Mouse (Mus musculus): ENCODE data around the gene Ezr. TPM values are rescaled to one million over a fixed set of nuclear protein-coding genes. Genes with fewer than 3 reads are reported as not detected.

Ezr gene
- polyA plus RNA-seq, 1 experiment from 2014 or later = 232 TPM

GRCm38 (mm10) chr17:6745975-6746374 is 36.6 kb downstream of the Ezr start:
- peaks cover 31% of the 10 kb centered on the region for H3K4me1 ChIP-seq (replicated peaks)
- peaks cover 6% of the 10 kb centered on the region; the same call in 1 of the 2 replicates for H3K36me3 ChIP-seq
- H3K4me2 ChIP-seq (replicated peaks) = no peak overlapping the region
- no peak overlapping the region for H3K9ac ChIP-seq
- no peak overlapping the region for H3K4me3 ChIP-seq (replicated peaks)
- no peak for ATAC-seq
- no peaks in the 10 kb centered on the region for H3K27me3 ChIP-seq (replicated peaks)
- no peak overlapping the region for H3K27ac ChIP-seq
- WGBS = 67% methylated on average over 9 of the region's 9 CpGs
- no peaks in the 10 kb centered on the region for H3K9me3 ChIP-seq

GRCm38 (mm10) chr17:6745503-6745902 is 37.1 kb downstream of the Ezr start:
- WGBS = 87% methylated on average over 5 of the region's 5 CpGs
- H3K9me3 ChIP-seq = no peaks in the 10 kb centered on the region
- H3K27ac ChIP-seq = no peak overlapping the region
- no peak overlapping the region for H3K9ac ChIP-seq
- H3K36me3 ChIP-seq = peaks cover 10% of the 10 kb centered on the region; the same call in 1 of the 2 replicates
- no peaks in the 10 kb centered on the region for H3K27me3 ChIP-seq (replicated peaks)
- H3K4me3 ChIP-seq (replicated peaks) = no peak overlapping the region
- no peak for ATAC-seq
- H3K4me1 ChIP-seq (replicated peaks) = peaks cover 34% of the 10 kb centered on the region
- H3K4me2 ChIP-seq (replicated peaks) = no peak overlapping the region

GRCm38 (mm10) chr17:6744871-6745270 is 37.7 kb downstream of the Ezr start:
- Histone ChIP-seq H3K27me3 (replicated peaks) (no peaks in the 10 kb centered on the region), H3K27ac (no peak overlapping the region), H3K9ac (no peak overlapping the region), H3K9me3 (no peaks in the 10 kb centered on the region), H3K4me2 (replicated peaks) (no peak overlapping the region), H3K4me3 (replicated peaks) (no peak overlapping the region), H3K36me3 (peaks cover 14% of the 10 kb centered on the region), H3K4me1 (replicated peaks) (peaks cover 34% of the 10 kb centered on the region)
- no peak for ATAC-seq
- WGBS = 89% methylated on average over 14 of the region's 14 CpGs

- Histone ChIP-seq H3K9ac (no peak overlapping the region), H3K4me2 (replicated peaks) (peak overlapping the region; percentile 2; the same call in 1 of the 2 replicates), H3K27me3 (replicated peaks) (no peaks in the 10 kb centered on the region), H3K9me3 (no peaks in the 10 kb centered on the region), H3K27ac (peak overlapping the region; percentile 65), H3K36me3 (peaks cover 19% of the 10 kb centered on the region), H3K4me1 (replicated peaks) (peaks cover 34% of the 10 kb centered on the region), H3K4me3 (replicated peaks) (no peak overlapping the region)
- 0 out of 2 replicates have a peak, but pooled peaks have one; percentile 11 for ATAC-seq
- WGBS = 65% methylated on average over 9 of the region's 9 CpGs
Observed at GRCm38 (mm10) chr17:6744366-6744765, 38.2 kb downstream of the Ezr start.

- Histone ChIP-seq H3K27me3 (replicated peaks) (no peaks in the 10 kb centered on the region), H3K9ac (no peak overlapping the region), H3K4me3 (replicated peaks) (no peak overlapping the region), H3K4me2 (replicated peaks) (peak overlapping the region; percentile 2; the same call in 1 of the 2 replicates), H3K9me3 (no peaks in the 10 kb centered on the region), H3K36me3 (peaks cover 22% of the 10 kb centered on the region), H3K4me1 (replicated peaks) (peaks cover 34% of the 10 kb centered on the region), H3K27ac (peak overlapping the region; percentile 65)
- ATAC-seq = peak; percentile 80
- 39% methylated on average over 11 of the region's 11 CpGs for WGBS
Observed at GRCm38 (mm10) chr17:6743787-6744239, 38.8 kb downstream of the Ezr start.

- H3K27me3 ChIP-seq (replicated peaks) = no peaks in the 10 kb centered on the region
- ATAC-seq = peak; percentile 13
- no peaks in the 10 kb centered on the region for H3K9me3 ChIP-seq
- H3K4me3 ChIP-seq (replicated peaks) = no peak overlapping the region
- WGBS = 88% methylated on average over 11 of the region's 11 CpGs
- H3K27ac ChIP-seq = 0 out of 2 replicates have a peak overlapping the region, but pooled peaks have one; percentile 65
- H3K9ac ChIP-seq = no peak overlapping the region
- H3K4me1 ChIP-seq (replicated peaks) = peaks cover 32% of the 10 kb centered on the region
- H3K4me2 ChIP-seq (replicated peaks) = no peak overlapping the region
- peaks cover 22% of the 10 kb centered on the region for H3K36me3 ChIP-seq
Observed at GRCm38 (mm10) chr17:6743039-6743575, 39.5 kb downstream of the Ezr start.

GRCm38 (mm10) chr17:6742083-6743038 is 40.2 kb downstream of the Ezr start:
- Histone ChIP-seq H3K27me3 (replicated peaks) (no peaks in the 10 kb centered on the region), H3K4me3 (replicated peaks) (no peak overlapping the region), H3K4me1 (replicated peaks) (peaks cover 32% of the 10 kb centered on the region), H3K36me3 (peaks cover 22% of the 10 kb centered on the region), H3K9ac (no peak overlapping the region), H3K9me3 (no peaks in the 10 kb centered on the region), H3K4me2 (replicated peaks) (0 out of 2 replicates have a peak overlapping the region, but pooled peaks have one; percentile 17), H3K27ac (peak overlapping the region; percentile 42; the same call in 1 of the 2 replicates)
- ATAC-seq = peak; percentile 10; the same call in 1 of the 2 replicates
- WGBS = 57% methylated on average over 30 of the region's 33 CpGs

- no peak overlapping the region for H3K4me2 ChIP-seq (replicated peaks)
- peaks cover 32% of the 10 kb centered on the region for H3K4me1 ChIP-seq (replicated peaks)
- H3K9ac ChIP-seq = no peak overlapping the region
- no peaks in the 10 kb centered on the region for H3K9me3 ChIP-seq
- H3K27ac ChIP-seq = no peak overlapping the region
- ATAC-seq = no peak
- H3K4me3 ChIP-seq (replicated peaks) = no peak overlapping the region
- H3K36me3 ChIP-seq = peaks cover 22% of the 10 kb centered on the region
- H3K27me3 ChIP-seq (replicated peaks) = no peaks in the 10 kb centered on the region
- 87% methylated on average over 12 of the region's 12 CpGs for WGBS
Observed at GRCm38 (mm10) chr17:6741271-6741670, 41.3 kb downstream of the Ezr start.

GRCm38 (mm10) chr17:6740331-6741170 is 42.0 kb downstream of the Ezr start:
- 85% methylated on average over 19 of the region's 19 CpGs for WGBS
- ATAC-seq = no peak

GRCm38 (mm10) chr17:6739756-6740155 is 42.8 kb downstream of the Ezr start:
- peaks cover 29% of the 10 kb centered on the region for H3K4me1 ChIP-seq (replicated peaks)
- no peak overlapping the region for H3K4me3 ChIP-seq (replicated peaks)
- no peak for ATAC-seq
- peaks cover 22% of the 10 kb centered on the region for H3K36me3 ChIP-seq
- 91% methylated on average over 15 of the region's 15 CpGs for WGBS
- H3K27ac ChIP-seq = no peak overlapping the region
- no peaks in the 10 kb centered on the region for H3K27me3 ChIP-seq (replicated peaks)
- H3K9me3 ChIP-seq = no peaks in the 10 kb centered on the region
- no peak overlapping the region for H3K9ac ChIP-seq
- H3K4me2 ChIP-seq (replicated peaks) = no peak overlapping the region

More at GRCm38 (mm10) chr17:6740331-6741170, 42.0 kb downstream of the Ezr start:
- peaks cover 32% of the 10 kb centered on the region for H3K4me1 ChIP-seq (replicated peaks)
- no peak overlapping the region for H3K4me3 ChIP-seq (replicated peaks)
- H3K36me3 ChIP-seq = peaks cover 22% of the 10 kb centered on the region
- H3K27ac ChIP-seq = 0 out of 2 replicates have a peak overlapping the region, but pooled peaks have one; percentile 6
- no peak overlapping the region for H3K4me2 ChIP-seq (replicated peaks)
- no peak overlapping the region for H3K9ac ChIP-seq
- H3K9me3 ChIP-seq = no peaks in the 10 kb centered on the region
- no peaks in the 10 kb centered on the region for H3K27me3 ChIP-seq (replicated peaks)

GRCm38 (mm10) chr17:6739266-6739665 is 43.3 kb downstream of the Ezr start:
- Histone ChIP-seq H3K4me1 (replicated peaks) (peaks cover 24% of the 10 kb centered on the region), H3K9me3 (no peaks in the 10 kb centered on the region), H3K4me3 (replicated peaks) (no peak overlapping the region), H3K4me2 (replicated peaks) (no peak overlapping the region), H3K36me3 (peaks cover 22% of the 10 kb centered on the region), H3K27me3 (replicated peaks) (no peaks in the 10 kb centered on the region), H3K27ac (no peak overlapping the region), H3K9ac (no peak overlapping the region)
- WGBS = 80% methylated on average over 13 of the region's 13 CpGs
- ATAC-seq = no peak
